Mouse (Mus musculus): Measurements from ENCODE around the gene Rps6kl1.

Gene Rps6kl1

DNA sequence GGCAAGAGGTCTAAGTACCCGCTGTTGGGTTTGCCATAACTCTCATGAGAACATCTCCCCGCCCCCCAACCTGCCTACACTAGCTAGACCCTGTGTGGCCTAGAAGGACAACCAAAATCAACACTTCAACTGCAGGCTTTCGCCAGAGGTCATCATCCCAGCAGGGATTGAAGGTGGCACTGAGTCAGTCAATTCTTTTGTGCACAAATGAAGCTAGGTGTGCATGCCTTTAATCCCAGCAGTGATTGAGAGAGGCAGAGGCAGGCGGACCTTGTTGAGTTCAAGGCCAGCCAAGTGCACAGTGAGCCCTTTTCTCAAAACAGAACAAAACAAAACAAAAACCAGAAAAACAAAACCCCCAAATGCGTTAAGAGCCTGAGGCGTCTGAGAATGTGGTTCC lies 10.0 kb downstream of the Rps6kl1 start:
- DNase-seq (ENCODE audit: low spot score in 2 of 2), result no peak

DNA sequence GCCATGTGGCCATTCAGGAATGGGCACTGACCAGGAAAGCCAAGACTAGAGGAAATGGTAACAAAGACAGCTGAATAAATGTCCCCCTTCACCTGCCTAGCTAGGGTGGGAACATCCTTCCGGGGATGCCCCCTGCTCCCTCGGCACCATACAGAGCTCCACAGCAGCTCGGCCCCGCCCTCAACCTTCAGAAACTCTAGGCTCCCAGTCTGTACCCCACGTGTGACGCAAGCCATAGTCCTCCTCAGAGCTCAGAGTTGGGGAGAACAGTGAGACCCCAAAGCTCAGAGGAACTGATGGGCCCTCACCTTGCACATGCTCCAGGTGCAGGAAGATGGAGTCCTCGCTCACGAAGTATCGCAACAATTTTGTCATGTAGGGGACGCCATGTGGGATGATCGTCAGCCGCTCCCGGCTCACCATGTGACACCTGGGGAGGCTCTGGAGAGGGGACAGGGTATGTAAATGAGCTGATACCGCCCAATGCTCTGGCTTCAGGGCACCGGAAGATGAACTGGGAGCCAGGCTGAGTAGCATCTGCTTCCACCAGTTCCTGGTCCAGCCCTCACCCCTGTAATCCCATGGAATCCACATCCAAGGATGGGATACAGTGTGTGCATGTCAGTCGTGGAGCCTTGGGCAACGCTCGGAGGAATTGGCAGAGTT lies 10.9 kb downstream of the Rps6kl1 start:
- peak in 1 of 2 experiments; percentile 16 for DNase-seq (ENCODE audit: low spot score in 2 of 2)

DNA sequence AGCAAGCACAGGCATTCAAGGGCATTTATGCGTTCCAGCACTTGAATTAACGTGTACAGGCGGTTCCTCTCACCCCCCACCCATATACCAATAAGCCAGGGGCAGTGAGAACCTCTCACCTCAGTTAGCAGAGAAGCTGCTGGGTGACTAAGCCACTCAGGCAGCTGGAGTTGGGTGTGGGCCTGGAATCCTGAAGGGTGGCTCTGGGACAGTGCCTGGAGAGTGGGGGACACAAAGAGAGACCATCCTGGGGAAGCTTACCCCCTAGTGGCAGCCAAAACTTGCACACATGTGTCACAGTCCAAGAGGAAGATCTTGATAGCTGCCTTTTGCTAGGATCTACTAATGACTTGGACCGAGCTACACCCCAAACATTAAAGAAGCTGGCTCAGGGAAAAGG lies 14.4 kb downstream of the Rps6kl1 start:
- no peak for DNase-seq (ENCODE audit: low spot score in 2 of 2)

DNA sequence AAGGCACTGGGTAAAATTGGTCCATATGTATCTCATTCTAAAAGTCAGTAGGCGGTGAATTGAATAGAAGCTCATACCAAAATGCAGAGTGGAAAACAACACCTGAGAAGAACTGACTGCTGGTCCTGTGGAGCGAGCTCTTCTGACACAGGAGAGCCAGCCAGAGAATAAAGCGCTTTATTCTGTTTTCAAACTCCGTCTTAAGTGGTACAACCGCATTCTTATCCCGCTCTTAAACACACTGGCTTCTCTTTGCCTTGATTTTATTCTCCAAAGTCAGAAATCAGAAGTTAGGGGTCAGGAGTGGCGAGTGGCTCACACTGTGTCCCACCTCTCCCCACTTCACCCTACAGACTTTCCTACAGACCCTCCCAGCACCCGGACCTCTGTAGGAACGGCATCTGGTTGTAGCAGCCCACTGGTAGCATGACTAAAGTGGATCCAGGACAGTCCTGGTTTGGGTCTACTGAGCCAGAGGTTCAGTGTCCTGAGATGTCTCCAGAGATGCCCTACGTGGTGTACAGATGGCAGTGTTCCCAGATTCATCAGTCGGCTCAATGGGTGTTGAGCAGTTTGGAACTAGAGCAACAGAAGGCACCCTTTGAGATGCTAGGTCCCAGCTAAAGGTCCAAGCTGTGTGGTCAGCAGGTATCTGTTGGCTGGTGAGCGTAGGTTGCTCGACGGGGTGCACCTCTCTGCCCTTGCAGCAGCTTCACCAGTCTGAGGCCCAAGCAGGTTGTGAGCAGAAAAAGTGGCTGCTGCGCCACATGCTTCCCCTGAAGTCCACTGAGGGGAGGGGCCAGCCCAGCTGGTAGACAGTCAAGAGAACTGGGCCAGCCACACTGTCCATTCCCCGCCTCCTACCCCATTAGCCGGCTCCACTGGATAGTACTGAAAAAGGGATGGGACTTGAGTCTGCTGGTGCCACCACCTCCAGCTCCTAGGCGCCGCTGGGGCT lies 15.3 kb downstream of the Rps6kl1 start:
- DNase-seq (ENCODE audit: low spot score in 2 of 2), result no peak

DNA sequence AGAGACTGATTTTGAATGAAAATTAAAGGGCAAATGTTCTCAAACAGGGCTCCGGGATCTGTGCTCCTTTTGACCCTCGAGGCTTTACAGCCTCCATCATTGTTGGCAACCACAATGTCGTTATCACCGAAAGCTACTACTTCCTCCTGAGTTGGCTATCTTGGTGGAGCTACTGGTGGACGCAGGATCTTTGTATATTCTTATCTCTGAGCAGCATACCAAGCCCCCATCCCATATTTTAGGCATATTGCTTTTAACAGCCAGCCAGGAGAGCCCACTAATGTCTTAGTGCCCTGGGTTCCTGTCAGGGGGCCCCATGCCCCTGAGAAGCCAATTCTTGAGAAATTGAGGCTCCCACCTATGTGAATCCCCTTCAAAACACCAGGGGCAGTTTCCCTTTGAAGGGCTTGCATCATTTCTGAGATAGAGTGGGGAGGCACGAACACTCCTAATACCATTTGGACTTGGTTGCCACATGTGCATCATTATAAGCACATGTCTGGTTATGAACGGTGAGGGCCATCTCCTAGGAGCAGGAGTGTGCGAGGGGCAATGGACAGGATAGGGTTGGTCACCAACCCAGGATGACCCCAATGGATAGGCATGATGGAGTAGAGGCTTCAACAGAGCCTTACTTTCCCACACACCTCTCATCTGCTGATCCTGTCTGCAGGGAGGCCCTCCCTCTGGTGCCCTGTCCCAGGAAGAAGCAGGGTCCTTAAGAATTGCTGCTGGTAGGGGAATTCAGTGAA lies 16.8 kb downstream of the Rps6kl1 start:
- no peak for DNase-seq (ENCODE audit: low spot score in 2 of 2)

DNA sequence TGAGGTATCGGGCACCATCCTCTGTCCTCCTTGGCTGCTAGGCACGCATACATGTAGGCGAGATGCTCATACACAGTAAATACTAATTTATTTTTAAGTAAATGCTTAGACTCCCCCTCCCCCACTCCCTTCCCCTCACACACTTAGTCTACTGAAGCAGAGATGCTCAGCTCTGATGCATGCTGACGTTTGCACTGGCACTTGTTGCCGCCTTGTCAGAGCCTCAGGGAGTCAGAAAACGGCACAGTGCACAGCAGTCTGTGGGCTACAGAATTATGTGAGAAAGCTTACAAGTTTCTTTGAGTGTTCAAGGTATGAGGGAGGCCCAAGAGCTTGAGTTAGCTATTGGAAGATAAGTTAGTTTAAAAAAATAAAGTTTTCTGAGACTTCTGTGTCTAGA lies 19.7 kb downstream of the Rps6kl1 start:
- DNase-seq (ENCODE audit: low spot score in 2 of 2), result no peak

DNA sequence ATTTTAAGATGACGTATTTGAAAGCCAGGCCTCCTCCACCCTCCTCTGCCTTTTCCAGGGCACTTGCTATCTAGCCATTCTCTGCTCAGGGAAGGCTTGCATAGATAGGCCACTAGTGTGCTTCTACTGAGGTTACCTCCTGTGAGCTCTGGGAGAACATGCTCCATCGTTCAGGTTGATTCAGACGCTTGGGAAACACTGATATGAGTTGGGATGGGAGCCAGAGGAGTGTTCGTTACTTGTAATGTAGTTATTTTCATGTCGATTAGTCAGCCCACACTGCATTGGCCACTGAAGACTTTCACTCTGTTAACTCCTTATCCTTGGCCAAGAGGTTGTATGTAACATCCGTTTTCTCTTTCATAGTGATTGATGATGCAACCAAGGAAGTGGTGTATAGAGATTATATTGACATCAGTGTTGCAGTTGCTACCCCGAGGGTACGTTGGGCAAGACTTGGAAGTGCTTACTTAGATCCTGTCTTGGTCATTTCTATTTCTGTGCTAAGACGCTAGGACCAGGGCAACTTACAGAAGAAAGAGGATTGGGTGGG lies 21.6 kb downstream of the Rps6kl1 start:
- DNase-seq (ENCODE audit: low spot score in 2 of 2), result no peak

DNA sequence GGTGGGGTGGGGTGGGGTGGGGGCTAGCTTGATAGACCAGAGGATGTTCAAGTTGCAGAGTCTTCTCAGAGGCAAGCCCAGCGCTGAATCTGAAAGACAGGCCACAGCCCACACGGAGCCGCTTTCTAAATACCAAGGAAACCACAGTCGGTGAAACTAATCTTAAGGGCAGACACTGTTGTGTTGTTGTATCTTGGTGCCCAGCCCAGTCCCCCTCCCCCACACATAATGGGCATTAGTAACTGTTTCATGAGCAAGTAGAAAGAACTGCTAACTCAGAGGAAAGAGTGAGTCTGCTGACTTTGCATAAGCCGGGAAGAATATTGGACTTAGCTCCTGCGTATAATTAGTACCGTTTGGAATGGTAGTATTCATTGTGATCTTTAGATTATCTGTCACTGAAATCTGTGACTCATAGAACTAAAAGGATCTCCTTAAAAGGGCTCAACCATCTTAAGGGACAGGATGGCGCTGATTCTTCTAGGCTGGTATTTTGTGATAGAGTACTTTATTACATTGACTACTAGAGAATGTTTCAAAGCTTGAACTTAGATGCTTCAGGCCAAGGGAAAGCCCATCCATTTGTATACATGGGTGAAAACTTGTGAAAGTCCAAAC lies 24.0 kb downstream of the Rps6kl1 start:
- DNase-seq (ENCODE audit: low spot score in 2 of 2), result peak in 1 of 2 experiments; percentile 34

DNA sequence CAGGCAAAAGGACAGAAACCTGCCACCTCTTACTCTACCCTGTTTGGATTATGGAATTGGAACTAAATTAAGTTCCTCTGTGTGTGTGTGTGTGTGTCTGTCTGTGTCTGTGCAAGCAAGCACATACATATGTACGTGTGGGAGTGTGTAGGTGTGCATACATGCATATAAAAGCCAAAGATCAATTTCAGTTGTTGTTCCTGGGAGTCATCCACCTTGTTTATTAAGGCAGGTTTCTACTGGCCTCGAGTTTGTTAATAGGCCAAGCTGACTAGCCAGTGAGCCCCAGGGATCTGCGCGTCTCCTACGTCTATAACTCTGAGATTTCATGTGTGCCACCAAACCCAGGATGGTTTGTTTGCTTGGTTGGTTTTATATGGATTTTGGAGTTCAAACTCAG lies 26.3 kb downstream of the Rps6kl1 start:
- no peak for DNase-seq (ENCODE audit: low spot score in 2 of 2)

DNA sequence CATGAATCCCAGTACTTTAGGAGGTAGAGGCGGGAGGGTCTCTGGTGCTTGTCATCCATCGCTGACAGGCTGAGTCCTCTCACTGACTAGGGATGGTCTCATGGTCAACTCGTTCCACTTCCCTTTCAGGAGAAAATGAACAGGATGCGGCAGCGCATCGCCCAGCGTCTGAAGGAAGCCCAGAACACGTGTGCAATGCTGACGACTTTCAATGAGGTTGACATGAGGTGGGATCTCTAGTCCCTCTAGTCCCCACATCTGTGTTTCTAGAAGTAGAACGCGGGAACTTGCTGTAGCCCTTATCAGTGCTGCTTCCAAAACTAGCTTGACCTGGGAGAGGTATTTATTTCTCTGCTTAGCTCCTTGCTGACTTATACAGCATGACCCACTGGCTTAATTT lies 27.4 kb downstream of the Rps6kl1 start:
- DNase-seq (ENCODE audit: low spot score in 2 of 2), result no peak

DNA sequence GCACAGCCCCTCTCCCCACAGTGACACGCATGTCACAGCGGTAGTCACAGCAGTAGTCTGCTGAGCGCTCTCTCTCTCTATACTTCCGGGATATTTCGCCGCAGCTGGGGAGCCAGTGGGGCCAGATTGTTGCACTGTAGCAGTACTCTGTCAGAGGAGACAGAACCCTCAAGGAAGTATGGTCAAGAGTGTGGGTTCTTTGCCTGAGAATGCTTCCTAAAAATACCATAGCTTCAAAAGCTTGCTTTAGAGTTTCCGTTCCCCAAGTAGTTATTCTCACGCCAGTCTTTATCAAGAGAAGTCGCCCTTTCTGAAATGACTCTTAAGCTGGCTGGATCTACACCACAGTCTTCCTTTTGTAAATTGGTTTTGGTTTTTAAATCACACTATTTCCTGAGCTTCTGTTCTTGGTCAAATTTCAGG lies 27.9 kb downstream of the Rps6kl1 start:
- peak; percentile 31 to 45 for DNase-seq (ENCODE audit: low spot score in 2 of 2)

DNA sequence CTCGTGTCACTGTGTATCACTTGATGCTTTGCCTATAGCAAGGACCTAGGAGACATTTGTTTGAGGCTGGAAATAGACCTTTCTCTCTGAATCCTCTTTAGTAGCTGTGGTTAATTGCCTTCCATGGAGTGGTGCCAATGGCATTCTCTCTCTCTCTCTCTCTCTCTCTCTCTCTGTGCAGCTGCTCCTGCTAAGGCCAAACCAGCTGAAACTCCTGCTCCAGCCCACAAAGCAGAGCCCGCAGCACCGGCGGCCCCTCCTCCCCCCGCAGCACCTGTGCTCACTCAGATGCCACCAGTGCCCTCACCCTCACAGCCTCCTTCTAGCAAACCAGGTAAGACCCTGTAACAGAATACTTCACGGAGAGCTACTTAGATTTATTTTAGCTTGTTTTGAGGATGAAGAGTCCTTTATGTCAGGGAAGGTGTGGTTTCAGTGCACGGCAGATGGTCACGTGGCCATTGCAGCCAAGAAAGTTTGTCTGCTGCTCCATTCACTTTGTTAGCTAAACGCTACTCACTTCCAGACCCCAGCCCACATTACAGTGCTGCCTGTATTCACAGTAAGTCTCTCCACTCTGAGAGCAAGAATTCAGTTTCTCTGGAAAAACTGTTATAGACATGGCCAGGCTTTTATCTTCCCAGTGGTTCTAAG lies 29.1 kb downstream of the Rps6kl1 start:
- no peak for DNase-seq (ENCODE audit: low spot score in 2 of 2)

DNA sequence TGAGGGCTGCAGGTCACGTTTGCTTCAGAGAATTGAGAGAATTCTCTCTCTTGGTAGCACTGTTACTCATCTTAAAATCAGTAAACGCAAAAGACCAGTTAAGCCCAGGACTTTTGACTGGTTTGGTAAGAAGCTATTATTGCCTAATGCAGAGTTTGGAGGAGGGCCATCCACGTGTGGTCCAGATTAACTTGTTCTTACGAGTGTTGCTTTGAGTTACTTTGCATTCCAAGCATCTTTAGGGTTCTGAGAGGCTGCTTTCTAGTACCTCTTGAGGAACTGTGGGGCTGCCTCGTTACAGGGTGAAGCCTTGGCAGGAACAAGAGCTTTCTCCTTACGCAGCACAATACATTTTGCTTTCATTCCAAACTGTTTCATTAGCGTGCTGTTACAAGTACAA lies 35.4 kb downstream of the Rps6kl1 start:
- DNase-seq (ENCODE audit: low spot score in 2 of 2), result no peak

DNA sequence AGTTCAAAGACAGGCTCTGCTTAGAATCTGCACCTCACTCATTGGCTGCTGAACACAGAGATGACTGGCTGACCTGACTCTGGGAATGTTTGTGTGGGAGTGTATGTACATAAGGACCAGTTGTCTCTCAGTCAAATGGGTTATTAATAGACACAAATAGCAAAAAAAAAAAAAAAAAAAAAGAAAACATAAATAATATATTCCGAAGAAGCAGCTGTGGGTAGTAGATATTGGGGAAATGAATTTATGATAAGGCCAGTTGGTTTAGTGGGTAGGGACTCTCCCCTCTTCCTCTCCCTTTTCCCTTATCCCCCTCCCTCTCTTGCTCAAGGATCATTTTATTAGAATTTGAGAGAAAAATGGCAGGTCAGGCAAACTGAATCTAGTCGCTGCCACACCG lies 37.1 kb downstream of the Rps6kl1 start:
- DNase-seq (ENCODE audit: low spot score in 2 of 2), result no peak

DNA sequence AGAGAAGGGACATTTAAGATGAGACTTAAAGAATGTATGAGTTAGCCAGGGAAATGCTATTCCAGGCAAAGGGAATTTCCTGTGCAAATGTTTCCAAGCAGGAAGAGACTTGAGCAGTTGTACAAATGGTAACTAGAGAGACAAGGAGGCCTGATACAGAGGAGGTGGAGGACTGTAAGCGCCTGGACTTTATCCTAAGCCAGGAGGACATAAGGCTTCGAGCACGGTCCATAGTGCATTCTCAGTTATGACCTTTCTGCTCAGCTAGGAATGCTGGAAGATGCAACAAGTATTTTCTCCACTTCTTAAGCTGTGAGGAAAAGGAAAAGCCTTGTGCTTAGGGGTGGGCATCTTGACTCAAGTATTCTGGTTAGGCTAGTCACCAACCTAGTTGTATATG lies 37.7 kb downstream of the Rps6kl1 start:
- no peak for DNase-seq (ENCODE audit: low spot score in 2 of 2)

DNA sequence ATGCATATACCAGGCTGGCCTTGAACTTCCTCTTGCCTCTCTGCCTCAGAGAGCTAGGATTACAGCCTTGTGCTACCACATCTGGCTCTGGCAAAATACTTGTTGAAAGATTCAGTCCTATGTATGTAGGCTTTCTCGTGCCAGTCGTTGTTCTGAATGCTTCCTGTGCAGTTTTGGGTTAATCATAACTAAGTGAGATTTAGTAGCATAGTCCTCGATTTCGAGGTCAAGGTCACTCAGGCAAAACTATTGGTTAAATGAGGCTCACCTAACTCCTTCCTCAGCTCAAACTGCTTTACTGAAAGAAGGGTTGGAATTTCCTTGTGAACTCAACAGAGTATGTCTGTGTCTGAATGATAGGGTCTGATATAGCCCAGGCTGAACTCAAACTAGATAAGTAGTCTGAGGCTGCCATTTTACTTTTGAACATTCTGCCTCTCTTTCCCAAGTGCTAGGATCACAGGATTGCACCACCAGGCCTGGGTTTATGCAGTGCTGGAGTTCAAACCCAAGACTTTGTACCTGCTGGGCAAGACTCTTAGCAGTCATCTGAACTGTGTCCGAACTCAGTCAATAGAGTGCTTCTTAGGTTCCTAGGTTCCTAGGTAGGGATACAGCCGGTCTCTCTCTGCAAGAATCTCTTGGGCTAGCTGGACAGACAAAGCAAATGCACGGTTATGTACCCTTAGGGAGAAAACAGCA lies 38.4 kb downstream of the Rps6kl1 start:
- DNase-seq (ENCODE audit: low spot score in 2 of 2), result no peak

DNA sequence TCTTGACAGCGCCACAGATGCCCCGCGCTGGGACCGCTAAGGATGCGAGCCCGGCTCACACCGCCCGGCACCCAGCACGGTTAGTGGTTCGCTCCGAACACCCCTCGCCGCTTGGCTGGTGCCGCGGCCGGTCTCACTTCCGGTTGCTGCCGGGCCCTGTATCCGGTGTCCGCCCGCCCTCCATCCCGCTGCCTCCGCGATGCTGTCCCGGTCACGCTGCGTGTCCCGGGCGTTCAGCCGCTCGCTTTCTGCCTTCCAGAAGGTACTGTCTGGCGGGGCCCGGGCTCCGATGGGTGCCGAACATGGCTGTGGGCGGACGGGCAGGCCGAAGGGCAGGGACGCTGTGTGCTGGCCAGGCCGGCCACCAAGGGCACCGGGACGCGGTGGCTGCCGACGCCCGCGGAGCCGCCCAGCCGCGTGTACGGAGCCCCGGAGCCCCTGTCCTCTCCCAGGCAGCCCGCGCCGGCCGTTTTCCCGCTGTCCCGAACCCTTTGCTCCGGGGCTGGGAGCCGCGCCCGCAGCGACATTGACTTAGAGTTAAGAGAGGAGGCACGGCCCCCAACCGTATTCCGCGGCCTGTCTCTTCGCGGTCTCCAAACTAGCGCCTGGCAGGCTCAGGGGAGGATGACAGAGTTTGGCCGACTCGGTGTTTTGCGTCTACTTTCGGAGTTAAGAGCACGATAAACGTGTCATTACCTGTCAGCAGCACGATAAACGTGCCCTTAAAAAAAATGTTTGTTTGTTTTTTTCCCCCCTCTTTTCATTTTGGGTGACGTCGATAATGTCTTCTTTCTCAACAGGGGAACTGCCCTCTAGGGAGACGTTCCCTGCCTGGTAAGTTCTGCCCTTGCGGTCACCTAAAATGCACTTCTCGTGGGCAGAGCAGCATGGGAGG lies 40.1 kb downstream of the Rps6kl1 start, which contains the start of the genes Prox2 and Dlst:
Gene Prox2 (minus strand): TSS at position 62 of the 895 bp plus-strand sequence.
Gene Dlst (plus strand): TSS at position 136 of the 895 bp plus-strand sequence.
- DNase-seq (ENCODE audit: low spot score in 2 of 2), result peak; percentile 75 to 83

DNA sequence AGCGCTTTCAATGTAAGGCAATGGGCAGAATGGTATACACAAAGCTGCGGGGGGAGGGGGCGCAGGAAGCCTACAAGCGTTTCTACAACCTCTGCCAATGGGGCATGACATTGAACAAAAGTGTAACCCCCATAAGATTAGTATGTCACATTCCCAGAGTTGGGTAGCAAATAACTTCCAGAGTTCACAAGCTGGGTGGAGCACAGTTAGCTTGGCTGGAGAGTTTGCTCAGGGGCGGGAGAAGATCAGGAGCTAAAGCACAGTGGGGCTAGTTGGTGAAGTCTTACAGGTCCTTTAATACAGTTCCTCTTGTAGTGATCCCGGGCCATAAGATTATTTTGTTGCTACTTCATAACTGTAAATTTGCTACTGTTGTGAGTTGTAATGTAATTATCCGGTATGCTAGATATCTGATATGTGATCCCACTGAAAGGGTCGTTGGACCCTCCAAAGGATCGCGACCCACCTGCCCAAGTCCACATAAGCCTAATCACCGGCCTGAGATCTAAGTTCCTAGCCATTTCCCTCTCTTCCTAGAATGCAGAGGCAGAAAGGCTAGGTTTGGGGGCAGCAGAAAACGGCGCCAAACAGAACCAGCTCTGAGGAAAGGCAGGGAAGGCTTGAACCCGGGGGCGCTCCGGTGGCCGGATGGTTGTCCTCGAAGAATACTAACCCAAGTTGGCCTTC lies 40.9 kb downstream of the Rps6kl1 start:
- DNase-seq (ENCODE audit: low spot score in 2 of 2), result peak in 1 of 2 experiments; percentile 20

DNA sequence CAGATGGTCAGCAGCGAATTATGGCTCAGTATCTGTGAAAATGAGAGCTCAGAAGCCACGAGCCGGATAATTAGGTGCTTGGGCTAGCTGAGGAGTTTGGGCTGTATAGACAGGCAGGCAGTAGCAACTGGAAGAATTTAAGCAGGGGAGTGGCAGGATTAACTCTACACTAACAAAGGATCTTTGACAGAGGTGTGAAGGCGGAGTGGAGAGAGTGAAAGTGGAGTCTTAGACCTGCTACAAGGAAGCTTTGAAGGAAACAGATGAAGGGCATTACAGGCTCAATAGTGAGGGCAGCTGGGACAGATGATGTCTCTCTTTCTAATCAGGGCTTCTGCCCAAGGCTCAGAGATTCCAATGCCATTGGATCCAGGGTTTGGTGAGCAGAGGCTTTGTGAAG lies 41.6 kb downstream of the Rps6kl1 start:
- no peak for DNase-seq (ENCODE audit: low spot score in 2 of 2)

All from natural killer cell, adult 2 months (primary cell).